Mouse (Mus musculus): ENCODE results near the gene Sertm1.

Gene Sertm1

DNA sequence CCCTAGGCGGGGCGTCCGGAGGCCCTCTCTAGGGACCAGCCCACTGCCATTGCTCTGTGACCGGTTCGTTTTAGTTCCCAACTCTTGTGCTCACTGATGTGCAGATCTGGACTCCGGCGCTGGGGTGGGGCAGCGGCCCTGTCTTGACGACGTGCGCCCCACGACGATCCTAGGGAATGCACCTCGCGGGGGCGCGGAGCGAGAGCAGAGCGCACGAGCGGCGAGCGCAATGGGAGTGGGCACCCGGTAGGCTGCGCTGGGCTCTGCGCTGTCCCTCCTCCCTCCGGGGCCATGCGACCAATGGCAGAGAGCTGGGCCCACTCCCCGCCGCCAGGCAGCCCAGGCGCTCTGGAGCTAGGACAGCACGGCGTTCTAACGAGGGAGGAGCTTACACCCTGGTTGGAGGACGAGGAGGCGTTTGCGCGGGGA is at the start of gene Sertm1:
Gene Sertm1, minus strand, starts transcription at position 245 of the 429 bp plus-strand sequence.
- in situ Hi-C loops (cut with MboI, MseI) = no loop called here

DNA sequence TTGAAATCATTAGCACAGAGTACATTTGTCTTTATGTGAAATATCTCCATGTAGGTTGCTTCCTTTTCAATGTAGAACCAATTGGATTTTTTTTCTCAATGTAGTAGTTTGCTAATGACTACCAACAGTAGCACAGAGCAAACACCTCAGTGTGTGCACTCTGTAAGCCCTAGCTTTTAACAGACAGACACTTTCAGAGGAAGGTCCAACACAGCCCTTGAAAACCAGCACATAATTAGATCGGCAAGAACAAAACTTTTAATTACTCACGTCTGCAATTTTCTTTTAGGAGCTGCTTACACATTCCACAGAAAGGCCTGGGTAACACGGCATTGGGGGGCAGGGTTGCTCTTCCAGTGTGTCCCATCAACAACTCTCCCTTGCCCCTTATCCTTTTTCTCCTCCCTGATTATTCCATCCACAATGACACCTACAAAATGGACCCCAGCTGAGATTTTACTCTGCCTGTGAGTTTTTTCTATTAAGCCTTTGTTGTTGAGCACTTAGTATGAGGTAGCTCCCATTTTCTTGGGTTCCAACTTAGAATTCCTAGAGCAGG is 49.3 kb upstream of the Sertm1 start:
- in situ Hi-C loops (cut with MboI, MseI) = no loop called here

DNA sequence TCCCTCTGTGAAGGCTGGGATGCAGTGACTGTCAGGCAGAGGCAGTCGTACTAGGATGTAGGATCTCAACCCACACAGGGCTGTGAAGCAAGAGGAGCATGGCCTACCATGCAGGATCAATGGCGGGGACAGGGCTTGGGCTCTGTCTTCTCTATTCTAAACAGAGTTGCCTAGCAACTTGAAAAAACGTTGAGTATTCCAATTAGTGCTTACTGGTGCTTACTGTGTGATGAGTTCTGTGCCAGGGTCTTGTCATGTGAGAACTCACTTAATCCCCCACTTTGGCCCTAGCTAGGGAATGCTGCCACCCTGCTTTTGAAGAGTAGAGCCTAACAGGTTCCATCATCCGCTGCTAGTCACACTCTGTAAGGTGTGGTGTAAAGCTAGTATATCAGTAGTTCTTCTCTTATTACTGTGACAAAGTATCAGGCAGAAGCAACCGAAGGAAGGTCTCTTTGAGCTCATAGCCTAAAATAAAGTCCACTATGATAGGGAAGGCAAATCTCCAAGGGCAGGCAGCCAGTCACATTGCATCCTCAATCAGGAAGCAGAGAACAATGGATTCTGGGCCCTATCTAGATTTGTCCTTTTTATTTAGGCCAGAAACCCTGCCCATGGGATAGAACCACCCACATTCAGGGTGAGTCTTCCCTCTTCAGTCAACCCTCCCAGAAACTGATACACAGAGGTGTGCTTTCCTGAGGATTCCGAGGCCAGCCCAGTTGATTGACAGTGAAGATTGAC is 27.6 kb upstream of the Sertm1 start:
- in situ Hi-C loops (cut with MboI, MseI) = no loop called here

DNA sequence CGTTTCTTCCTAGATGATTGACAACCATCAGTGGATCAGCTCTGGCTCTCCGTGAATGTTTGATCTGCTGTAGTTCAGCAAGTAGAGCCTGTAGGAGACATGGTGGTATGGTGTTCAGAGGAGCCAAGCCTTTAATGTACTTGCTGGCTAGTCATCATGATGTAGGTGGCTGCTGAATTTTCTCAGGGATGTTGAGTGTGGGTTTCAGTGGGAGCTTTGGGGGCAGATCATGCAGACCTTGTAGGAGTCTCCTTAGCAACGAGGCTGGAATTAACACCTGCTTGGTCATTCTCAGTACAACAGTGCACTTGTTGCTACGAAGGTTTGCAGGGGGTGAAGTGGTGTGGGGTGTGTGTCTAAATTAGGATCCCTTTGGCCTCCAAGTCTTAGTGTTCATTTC is 18.8 kb upstream of the Sertm1 start:
- in situ Hi-C loops (cut with MboI, MseI) = no loop called here

DNA sequence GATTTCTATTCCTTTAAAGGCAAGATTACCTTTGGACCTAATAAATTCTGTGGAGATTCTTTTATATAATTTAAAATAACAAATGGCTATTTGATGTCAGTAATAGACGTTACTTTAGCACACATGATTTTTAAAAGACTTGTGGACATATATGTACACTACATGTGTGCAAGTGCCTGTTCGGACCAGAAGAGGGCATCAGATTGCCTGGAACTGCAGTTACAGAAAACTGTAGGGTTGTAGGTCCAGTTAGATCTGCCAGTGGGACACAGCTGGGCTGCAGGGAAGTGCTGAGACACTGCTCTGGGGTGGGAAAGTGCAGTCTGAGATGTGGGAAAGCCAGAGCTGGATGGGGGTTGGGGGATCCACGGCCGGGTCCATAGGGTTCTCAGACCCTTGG is 16.9 kb upstream of the Sertm1 start:
- in situ Hi-C loops (cut with MboI, MseI) = no loop called here

DNA sequence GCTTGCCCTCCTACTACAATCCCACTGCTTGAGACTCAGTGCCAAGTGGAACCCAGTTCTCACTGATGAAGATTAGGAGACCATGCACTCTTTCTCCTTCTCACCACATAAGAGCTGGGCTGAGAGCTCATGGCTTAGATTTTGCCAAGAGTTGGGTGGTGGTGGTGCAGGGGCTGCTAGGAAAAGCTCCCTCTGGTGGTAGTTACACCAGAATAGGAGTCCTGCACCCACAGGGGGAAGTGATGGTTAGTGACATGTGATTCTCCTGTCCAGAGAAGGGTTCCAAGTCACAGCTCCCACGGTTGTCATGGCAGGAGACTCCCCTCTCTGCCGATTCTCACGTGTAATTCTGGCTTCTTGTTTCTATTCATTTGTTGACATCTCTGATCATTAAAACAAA is 4.7 kb upstream of the Sertm1 start:
- in situ Hi-C loops (cut with MboI, MseI) = no loop called here

DNA sequence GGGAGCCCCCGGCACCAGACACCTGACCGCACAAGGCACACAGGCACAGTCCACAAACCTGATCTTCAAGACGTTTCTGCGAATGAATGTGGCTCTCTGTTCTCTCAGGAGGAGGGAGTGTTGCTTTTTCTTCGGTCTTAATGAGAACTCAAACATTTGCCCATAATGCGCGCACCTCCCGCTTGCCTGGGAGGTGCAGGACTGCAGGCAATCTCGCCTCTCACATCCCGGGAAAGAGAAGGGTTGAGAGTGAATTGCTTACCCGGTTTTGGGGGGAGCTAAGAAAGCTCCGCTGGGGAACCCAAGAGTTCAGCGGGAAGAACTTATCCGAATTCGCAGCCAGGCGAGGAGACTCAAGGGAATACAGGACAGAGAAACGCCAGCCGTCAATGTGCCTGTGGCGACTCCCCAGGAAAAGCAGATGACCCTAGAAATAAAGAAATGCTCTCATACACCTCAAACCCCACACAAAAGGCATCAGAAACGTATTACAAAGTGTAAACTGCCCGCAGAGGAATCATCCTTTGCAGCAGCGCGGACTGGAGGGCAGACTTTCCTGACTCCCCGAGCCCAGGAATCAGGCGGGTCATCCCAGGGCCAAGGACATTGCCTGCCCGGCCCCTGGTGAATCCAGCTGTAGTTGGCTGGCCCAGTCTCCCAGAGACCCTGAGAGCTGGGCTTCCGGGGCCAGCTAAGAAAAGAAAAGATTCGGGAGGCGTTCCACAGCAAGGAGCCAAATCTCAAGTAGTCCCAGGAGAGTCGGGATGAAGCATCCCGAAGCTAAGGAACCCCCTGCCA is 643 bp downstream of the Sertm1 start:
- in situ Hi-C loops (cut with MboI, MseI) = no loop called here

DNA sequence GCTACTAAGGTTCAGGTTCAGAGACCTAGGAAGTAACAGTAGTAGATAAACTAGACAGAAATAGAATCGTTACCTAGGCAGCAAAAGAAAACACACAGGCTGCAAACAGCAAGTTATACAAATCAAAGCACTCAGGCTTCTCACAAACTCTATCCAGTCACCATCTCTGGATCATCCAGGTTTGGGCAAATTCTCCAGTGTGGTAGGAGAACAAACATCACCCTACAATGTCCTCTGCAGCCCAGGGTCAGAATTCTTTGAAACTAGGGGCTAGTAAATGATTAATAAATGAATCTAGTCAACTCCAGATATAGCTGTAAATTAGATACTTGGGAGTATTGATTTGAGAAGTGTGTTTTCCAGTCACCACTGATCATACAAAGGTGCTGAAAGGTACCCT is 6.8 kb downstream of the Sertm1 start:
- in situ Hi-C loops (cut with MboI, MseI) = no loop called here

DNA sequence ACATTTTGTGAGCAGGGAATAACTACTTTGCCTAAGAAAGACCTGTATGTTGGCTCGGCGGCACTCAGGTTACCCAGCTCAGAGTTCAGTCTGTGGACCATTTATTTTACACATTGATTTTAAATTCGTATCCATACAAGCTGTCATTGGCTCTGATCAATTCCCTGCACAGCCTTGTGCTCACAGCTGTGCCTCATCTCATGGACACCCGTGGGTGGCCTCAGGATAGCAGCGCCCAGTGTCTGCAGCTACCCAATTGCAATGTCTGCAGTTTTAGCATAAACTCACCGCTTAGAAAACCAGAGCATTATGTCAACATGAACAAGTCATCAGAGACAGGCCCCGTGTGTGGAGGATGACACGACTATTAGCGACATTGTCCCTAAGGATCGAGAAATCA is 17.7 kb downstream of the Sertm1 start:
- in situ Hi-C loops (cut with MboI, MseI) = no loop called here

DNA sequence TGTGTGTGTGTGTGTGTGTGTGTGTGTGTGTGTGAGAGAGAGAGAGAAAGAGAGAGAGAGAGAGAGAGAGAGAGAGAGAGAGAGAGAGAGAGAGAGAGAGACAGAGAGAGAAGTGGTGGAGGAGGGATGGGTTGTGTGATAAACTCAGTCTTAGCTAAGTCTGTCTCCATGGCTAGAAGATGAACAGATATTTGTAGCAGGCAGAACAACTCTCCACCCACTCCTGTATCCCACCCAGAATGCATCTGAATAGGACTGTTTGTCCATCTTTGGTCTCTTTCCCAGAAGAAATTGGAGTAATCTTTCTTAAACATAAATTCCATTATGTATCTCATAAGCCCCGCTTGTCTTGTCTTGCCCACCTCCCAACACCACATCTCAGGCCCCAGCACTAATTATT is 20.8 kb downstream of the Sertm1 start:
- in situ Hi-C loops (cut with MboI, MseI) = no loop called here

DNA sequence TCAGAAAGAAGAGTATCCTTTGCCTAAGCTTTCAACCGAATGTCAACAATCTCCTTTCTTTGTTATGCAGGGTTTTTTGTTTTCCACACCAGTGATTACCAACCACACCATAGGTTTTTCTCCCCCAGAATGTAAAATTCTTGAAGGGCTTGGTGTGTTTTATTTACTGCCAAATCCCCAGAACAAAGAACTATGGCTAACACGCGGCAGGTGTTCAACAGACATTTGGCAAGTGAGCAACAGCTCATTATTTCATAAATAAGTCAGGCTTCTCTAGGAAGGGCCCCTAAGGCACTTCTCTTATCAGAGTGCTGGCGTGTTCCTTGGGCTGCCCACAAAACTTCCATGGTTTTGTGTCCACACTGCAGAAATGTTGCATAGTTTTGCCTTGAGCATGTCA is 23.5 kb downstream of the Sertm1 start:
- in situ Hi-C loops (cut with MboI, MseI) = no loop called here

DNA sequence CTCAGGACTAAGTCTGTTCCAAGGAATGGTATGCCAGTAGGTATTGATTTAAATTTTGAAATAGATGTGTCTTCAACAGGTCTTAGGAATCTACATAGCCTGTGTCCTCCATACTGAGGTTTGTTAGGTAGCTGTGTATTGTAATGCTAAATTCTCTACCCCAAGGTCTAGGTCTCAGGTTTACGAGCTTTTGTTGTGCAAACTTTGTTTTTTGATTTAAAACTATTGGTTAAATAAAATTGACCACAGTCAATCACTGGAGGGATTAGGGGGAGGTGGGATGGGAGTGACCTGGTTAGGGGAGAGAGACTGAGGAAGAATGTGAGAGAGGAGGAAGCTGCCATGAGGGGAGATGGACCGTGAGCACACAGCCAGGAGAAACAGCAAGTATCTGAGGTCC is 29.2 kb downstream of the Sertm1 start:
- in situ Hi-C loops (cut with MboI, MseI) = no loop called here

Measured in regulatory T cell (primary cell).